Mouse (Mus musculus) liver, embryonic 13.5 days (tissue): ENCODE results near the gene Il9. TPM values are rescaled to one million over a fixed set of nuclear protein-coding genes. Genes with fewer than 3 reads are reported as not detected.

Experiments
- ATAC-seq: fragments of 200-750 bp; cut with Nextera tagmentation; 2 replicates; pipeline ENCODE4 v1.8.0; 2017; ENCODE audit warnings: low read depth, mild to moderate bottlenecking, moderate number of reproducible peaks, moderate library complexity
- DNase-seq: peaks from one replicate; pipeline ENCODE4 v3.0.0; 2022
- H3K27ac ChIP-seq: fragments of 300-500 bp; sonication (generic); 2 replicates; pipeline ENCODE4 v1.5.1; 2015; ENCODE audit warnings: moderate library complexity, mild to moderate bottlenecking, inconsistent platforms
- H3K27me3 ChIP-seq: fragments of 300-500 bp; sonication (generic); 2 replicates; pipeline ENCODE4 v1.6.1; 2015; ENCODE audit warnings: mild to moderate bottlenecking, inconsistent platforms
- H3K36me3 ChIP-seq: fragments of 300-500 bp; sonication (generic); 2 replicates; pipeline ENCODE4 v1.6.1; 2015; ENCODE audit warnings: mild to moderate bottlenecking, inconsistent platforms
- H3K4me1 ChIP-seq: fragments of 300-500 bp; sonication (generic); replicated peaks from 2 replicates; pipeline ENCODE4 v1.6.1; 2015; ENCODE audit warnings: inconsistent platforms
- H3K4me2 ChIP-seq: fragments of 300-500 bp; sonication (generic); 2 replicates; pipeline ENCODE4 v1.6.1; 2015; ENCODE audit warnings: inconsistent platforms, mild to moderate bottlenecking, moderate library complexity
- H3K4me3 ChIP-seq: fragments of 300-500 bp; sonication (generic); replicated peaks from 2 replicates; pipeline ENCODE4 v1.5.1; 2015; ENCODE audit warnings: mild to moderate bottlenecking, inconsistent platforms
- H3K9ac ChIP-seq: fragments of 300-500 bp; sonication (generic); 2 replicates; pipeline ENCODE4 v1.6.1; 2015; ENCODE audit warnings: mild to moderate bottlenecking, inconsistent platforms
- H3K9me3 ChIP-seq: fragments of 300-500 bp; sonication (generic); replicated peaks from 2 replicates; pipeline ENCODE4 v1.6.1; 2016; ENCODE audit warnings: inconsistent platforms
- WGBS: fragments of 180-500 bp; shearing (Covaris S2); methylation state at CpG from one replicate; pipeline ENCODE4 v1.1.7; 2015; ENCODE audit not compliant: insufficient replicate concordance; 5-methylcytosine and 5-hydroxymethylcytosine counted together
- polyA plus RNA-seq: library from polyadenylated mRNA; unstranded; fragments of >200 nt; fragmentation: Nextera tagmentation; extraction: Ambion mirVana; gene quantifications from 2 replicates; pipeline ENCODE4 v1.2.1, GENCODE M21; 2015

Il9 gene
- not detected in 2 replicates for polyA plus RNA-seq

DNA sequence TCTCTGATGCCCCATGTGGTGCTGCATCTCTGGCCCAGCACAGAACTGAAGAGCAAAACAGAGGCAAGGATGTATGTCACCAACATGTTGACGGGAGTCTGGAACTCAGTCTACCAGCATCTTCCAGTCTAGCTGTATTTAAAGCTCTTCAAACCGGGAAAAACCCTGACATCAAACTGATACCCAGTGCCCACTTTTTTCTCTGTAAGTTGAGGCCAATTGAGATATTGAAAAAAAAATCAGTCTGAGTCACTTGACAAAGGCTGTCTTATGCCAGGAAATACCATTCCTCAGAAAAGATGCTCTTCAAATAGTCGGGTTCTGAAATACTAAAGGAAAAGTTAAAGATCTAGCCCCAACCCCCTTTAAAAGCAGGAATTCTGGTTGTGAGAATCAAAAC lies at the start of gene Il9:
Gene Il9, minus strand, starts transcription at position 101 of the 400 bp plus-strand sequence.
- WGBS: 49% methylated on average over 3 of the region's 3 CpGs
- Histone ChIP-seq H3K36me3 (no peaks in the 10 kb centered on the region), H3K4me2 (no peak within 1 kb of the TSS), H3K4me1 (no peaks in the 10 kb centered on the region; the same call in 1 of the 2 replicates), H3K27ac (no peak within 1 kb of the TSS), H3K4me3 (no peak within 1 kb of the TSS), H3K9ac (no peak within 1 kb of the TSS), H3K27me3 (no peaks in the 10 kb centered on the region), H3K9me3 (no peaks in the 10 kb centered on the region)
- ATAC-seq (no peak), DNase-seq (no peak)

DNA sequence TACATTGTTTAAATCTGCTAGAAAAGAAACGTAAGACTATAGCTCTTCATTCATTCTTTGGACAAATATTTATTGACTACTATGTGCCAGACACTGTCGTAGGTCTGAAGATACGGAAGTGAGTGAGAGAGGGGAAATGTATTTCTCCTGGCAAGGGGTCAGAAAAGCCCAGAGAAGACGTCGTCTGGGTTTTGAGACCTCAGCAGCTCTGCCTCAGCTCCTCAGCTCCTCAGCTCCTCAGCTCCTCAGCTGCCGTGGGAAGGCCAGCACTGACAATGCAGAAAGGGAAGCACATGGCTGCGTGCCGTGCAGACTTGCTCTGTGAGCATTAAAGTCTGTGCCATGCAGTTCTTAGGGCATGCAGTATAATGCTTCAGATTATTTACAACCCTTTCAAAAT lies 47.6 kb upstream of the Il9 start:
- 29% methylated on average over 8 of the region's 8 CpGs for WGBS
- ATAC-seq: no peak
- no peak for DNase-seq

DNA sequence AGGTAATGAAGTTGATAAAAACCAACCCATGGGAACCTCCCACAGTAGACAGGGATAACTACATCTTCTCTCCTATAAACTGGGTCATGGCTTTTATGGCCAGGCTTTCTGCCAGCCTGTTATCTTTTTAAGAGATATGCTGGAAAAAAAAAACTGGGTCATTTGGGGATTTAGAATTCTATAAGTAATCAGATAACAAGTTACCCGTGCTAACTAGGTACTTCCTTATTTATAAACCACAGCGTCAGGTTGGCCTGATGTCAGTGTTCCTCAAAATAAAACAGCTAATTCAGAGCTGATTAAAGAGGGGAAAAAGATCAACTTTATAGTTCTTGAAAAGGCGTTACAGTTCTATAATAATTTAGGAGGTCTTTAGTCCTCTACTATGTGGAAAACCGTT lies 47.0 kb upstream of the Il9 start:
- no peak for ATAC-seq
- no peaks in the 10 kb centered on the region for H3K9me3 ChIP-seq
- H3K4me2 ChIP-seq: no peak overlapping the region
- no peak overlapping the region for H3K9ac ChIP-seq
- no peak for DNase-seq
- 31% methylated on average over 4 of the region's 4 CpGs for WGBS
- no peaks in the 10 kb centered on the region for H3K27me3 ChIP-seq
- H3K36me3 ChIP-seq: no peaks in the 10 kb centered on the region
- no peaks in the 10 kb centered on the region for H3K4me1 ChIP-seq
- H3K27ac ChIP-seq: no peak overlapping the region
- no peak overlapping the region for H3K4me3 ChIP-seq

More for the DNA sequence above, 47.6 kb upstream of the Il9 start:
- Histone ChIP-seq H3K4me3 (no peak overlapping the region), H3K4me2 (no peak overlapping the region), H3K9ac (no peak overlapping the region), H3K9me3 (no peaks in the 10 kb centered on the region), H3K27me3 (no peaks in the 10 kb centered on the region), H3K36me3 (no peaks in the 10 kb centered on the region), H3K27ac (no peak overlapping the region), H3K4me1 (no peaks in the 10 kb centered on the region)

DNA sequence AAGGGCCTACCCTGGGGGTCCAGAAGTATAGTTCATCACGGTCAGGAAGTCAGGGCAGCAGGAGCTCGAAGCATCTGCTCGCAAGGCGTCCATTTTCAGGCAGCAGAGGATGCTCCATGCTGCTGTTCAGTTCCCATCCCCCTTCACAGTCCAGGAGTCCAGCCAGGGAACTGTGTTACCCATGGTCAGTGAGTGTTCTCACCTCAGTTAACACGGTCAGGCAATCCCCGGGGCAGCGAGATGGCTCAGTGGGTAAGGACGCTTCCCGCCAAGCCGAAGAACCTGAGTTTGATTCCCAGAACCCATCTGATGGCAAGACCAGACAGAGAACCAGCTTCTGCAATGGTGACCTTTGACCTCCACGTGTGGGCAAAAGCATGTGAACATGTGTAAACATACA lies 46.2 kb upstream of the Il9 start:
- no peaks in the 10 kb centered on the region for H3K36me3 ChIP-seq
- H3K9ac ChIP-seq: no peak overlapping the region
- ATAC-seq (no peak), DNase-seq (no peak)
- no peak overlapping the region for H3K4me3 ChIP-seq
- 80% methylated on average over 11 of the region's 11 CpGs for WGBS
- H3K9me3 ChIP-seq: no peaks in the 10 kb centered on the region
- H3K27ac ChIP-seq: no peak overlapping the region
- no peaks in the 10 kb centered on the region for H3K4me1 ChIP-seq
- no peaks in the 10 kb centered on the region for H3K27me3 ChIP-seq
- no peak overlapping the region for H3K4me2 ChIP-seq

DNA sequence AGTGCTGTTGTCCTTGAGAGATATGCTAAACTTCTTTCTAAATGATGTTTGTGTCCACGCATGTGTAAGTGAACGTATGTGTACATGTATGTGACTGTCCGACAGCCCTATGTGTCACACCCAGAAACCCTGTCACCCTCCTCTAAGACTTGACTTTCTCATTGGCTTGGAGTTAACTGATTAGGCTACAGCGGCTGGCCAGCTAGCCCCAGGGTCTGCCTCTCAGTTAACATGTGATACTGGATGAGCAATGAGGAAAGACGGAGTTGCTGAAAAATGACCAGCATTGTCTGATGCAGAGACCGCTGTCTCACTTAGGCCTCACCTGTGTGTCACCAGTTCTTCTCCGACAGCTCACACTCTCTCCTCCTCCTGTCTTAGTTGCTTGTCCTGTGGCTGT lies 45.8 kb upstream of the Il9 start:
- no peaks in the 10 kb centered on the region for H3K27me3 ChIP-seq
- ATAC-seq (no peak), DNase-seq (no peak)
- H3K27ac ChIP-seq: no peak overlapping the region
- H3K36me3 ChIP-seq: no peaks in the 10 kb centered on the region
- no peaks in the 10 kb centered on the region for H3K9me3 ChIP-seq
- no peak overlapping the region for H3K4me3 ChIP-seq
- H3K4me1 ChIP-seq: peaks cover under 1% of the 10 kb centered on the region; the same call in 1 of the 2 replicates
- H3K9ac ChIP-seq: no peak overlapping the region
- H3K4me2 ChIP-seq: no peak overlapping the region
- WGBS: 79% methylated on average over 7 of the region's 7 CpGs

DNA sequence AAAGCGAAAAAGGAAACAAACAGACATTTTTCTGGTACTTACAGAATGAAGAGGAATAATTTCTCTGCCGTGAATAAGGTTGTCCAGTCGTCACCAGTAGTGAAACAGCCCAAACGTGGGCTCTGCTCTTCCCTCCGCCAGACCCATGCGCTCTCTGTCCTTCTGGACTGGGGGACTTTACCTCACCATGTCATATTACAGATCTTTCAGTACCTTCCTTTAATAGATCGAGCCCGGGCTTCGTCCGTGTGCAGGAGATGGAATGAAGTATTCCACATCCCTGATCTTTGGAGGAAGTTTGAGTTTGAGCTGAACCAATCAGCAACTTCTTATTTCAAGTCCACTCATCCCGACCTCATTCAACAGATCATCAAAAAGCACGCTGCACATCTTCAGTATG lies 44.8 kb upstream of the Il9 start:
- Histone ChIP-seq H3K27me3 (no peaks in the 10 kb centered on the region), H3K36me3 (no peaks in the 10 kb centered on the region), H3K4me2 (no peak overlapping the region), H3K4me1 (peaks cover 8% of the 10 kb centered on the region), H3K27ac (no peak overlapping the region), H3K4me3 (no peak overlapping the region), H3K9me3 (no peaks in the 10 kb centered on the region), H3K9ac (no peak overlapping the region)
- ATAC-seq (no peak), DNase-seq (no peak)
- WGBS: 66% methylated on average over 12 of the region's 12 CpGs

DNA sequence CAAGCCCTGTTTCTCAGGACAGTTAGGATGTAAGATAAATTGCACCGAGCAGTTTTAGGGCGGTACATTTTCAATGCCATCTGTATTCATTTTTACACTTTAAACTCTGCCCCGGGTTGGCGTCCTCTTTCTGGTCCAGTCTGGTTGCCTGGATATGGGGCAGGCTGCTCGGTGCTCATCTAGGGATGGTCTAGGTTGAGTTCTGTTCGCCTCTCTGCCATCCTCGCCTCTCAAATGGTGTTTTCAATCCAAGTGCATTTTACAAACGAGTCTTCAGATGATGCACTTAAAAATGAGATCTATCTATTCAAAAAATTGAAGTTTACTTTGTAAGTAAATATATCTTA lies 40.7 kb upstream of the Il9 start:
- Histone ChIP-seq H3K9me3 (no peaks in the 10 kb centered on the region), H3K4me3 (peak overlapping the region; percentile 65), H3K27me3 (no peaks in the 10 kb centered on the region), H3K27ac (no peak overlapping the region), H3K9ac (peak overlapping the region; percentile 62), H3K4me1 (peaks cover 8% of the 10 kb centered on the region), H3K4me2 (peak overlapping the region; percentile 87), H3K36me3 (no peaks in the 10 kb centered on the region)
- DNase-seq: no peak
- WGBS: 5% methylated on average over 8 of the region's 8 CpGs
- ATAC-seq: no peak

DNA sequence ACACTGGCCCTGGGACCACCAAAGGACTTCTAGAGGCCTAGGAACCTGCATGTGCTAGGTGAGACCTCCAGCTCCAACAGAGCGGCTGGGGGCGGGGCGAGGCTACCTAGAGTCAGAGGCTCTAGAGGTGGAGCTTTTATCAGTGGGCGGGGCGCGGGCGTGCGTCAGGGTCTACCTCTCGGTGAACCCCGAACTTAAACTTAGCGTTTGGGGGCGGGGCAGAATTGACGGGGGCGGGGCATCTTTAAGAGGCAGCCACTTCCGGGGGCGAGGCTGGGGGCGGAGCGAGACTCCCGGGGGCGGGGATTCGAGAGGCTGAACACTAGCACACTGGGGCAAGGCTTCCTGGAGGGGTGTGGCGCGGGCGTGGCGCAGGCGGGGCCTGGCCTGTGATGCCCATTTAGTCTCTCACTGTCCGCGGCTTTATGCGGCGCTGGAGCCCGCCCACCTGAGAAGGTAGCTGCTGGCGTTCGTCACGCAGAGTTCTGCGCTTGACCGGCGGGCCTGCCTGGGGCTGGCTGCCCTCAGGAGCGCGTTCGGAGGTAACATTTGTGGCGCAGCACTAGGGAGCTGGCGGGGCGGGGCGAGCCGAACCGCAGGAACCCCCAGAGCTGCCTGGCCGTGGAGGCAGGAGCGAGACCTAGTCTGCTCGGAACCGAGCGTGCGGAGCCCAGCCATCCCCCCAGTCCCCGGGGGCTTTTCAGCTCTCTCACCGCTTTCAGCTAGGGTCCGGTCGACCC lies 40.2 kb upstream of the Il9 start, which contains the start of gene Fbxl21:
Gene Fbxl21, plus strand, starts transcription at position 392 of the 740 bp plus-strand sequence.
- no peaks in the 10 kb centered on the region for H3K36me3 ChIP-seq
- H3K4me3 ChIP-seq: peak within 1 kb of the TSS; percentile 65
- under 1% methylated on average over 55 of the region's 56 CpGs for WGBS

DNA sequence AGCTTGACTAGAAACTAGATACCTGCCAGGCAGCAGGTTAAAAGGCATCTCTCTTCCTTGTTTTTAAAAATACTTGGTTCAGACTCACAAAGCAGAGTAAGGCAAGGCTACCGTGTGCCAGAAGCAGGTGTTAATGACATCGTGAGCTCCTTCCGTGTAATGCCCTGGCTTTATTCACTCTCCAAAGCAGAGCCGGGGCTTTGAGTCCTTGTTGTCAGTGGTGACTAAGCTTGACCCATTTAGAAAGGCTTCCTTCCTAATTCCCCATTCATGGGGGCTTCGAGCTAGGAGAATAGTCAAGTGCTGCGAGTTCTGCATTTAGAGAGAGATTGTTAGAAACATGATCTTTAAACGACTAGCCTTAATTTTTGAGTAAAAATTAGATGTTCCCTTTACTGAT lies 34.8 kb upstream of the Il9 start:
- Histone ChIP-seq H3K4me2 (no peak overlapping the region), H3K9ac (no peak overlapping the region), H3K9me3 (no peaks in the 10 kb centered on the region), H3K36me3 (no peaks in the 10 kb centered on the region), H3K4me1 (no peaks in the 10 kb centered on the region), H3K4me3 (no peak overlapping the region), H3K27me3 (no peaks in the 10 kb centered on the region), H3K27ac (no peak overlapping the region)
- no peak for DNase-seq
- no peak for ATAC-seq
- WGBS: 47% methylated on average over 7 of the region's 7 CpGs

More for the DNA sequence above, 40.2 kb upstream of the Il9 start, which contains the start of gene Fbxl21:
- Histone ChIP-seq H3K4me2 (peak within 1 kb of the TSS; percentile 87), H3K27ac (no peak within 1 kb of the TSS), H3K9ac (peak within 1 kb of the TSS; percentile 62), H3K4me1 (peaks cover 8% of the 10 kb centered on the region), H3K9me3 (no peaks in the 10 kb centered on the region), H3K27me3 (no peaks in the 10 kb centered on the region)
- ATAC-seq (peak; percentile 97), DNase-seq (peak; percentile 88)

DNA sequence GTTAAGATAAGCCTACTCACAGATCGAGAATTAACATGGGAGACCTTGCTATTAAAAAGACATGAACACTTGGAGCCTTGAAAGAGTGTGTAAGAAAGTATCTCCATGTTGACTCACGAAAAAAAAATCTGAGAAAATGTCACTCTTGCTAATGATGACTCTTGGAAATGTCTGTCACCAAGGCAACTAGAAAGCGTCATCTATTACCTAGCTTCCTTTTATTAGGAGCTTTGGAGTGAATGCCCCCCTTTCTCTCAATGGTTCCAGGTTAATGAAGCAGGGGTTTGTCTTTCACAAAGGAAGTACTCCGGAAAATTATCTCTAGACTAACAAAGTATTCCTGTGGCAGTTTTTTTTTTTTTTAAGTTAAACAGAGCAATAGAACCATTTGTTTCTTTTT lies 34.3 kb upstream of the Il9 start:
- no peak overlapping the region for H3K4me3 ChIP-seq
- no peak for ATAC-seq
- H3K36me3 ChIP-seq: no peaks in the 10 kb centered on the region
- H3K27me3 ChIP-seq: no peaks in the 10 kb centered on the region
- no peak for DNase-seq
- H3K9ac ChIP-seq: no peak overlapping the region
- H3K9me3 ChIP-seq: no peaks in the 10 kb centered on the region
- WGBS: 53% methylated on average over 4 of the region's 4 CpGs
- H3K27ac ChIP-seq: no peak overlapping the region
- H3K4me2 ChIP-seq: no peak overlapping the region
- no peaks in the 10 kb centered on the region for H3K4me1 ChIP-seq

DNA sequence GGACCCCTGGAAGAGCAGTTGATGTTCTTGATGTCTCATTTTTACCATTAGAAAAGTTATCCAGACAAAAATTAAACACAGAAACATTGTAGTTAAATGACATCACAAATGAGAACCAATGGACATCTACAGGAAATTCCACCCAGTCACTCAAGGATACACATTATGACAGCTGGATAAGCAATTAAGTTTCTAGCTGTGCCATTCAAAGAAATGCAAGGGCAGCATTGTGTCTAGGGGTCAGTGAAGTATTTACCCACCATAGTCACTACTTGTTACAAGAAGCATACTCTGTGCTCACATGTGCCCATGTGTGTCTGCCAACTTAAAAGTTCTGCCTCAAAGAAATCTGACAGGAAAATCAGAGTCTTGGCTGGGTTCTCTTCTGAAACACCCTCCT lies 31.5 kb upstream of the Il9 start:
- Histone ChIP-seq H3K9ac (no peak overlapping the region), H3K4me1 (no peaks in the 10 kb centered on the region), H3K27me3 (no peaks in the 10 kb centered on the region), H3K4me2 (no peak overlapping the region), H3K4me3 (no peak overlapping the region), H3K27ac (no peak overlapping the region), H3K36me3 (no peaks in the 10 kb centered on the region), H3K9me3 (no peaks in the 10 kb centered on the region)
- DNase-seq: no peak
- no peak for ATAC-seq

DNA sequence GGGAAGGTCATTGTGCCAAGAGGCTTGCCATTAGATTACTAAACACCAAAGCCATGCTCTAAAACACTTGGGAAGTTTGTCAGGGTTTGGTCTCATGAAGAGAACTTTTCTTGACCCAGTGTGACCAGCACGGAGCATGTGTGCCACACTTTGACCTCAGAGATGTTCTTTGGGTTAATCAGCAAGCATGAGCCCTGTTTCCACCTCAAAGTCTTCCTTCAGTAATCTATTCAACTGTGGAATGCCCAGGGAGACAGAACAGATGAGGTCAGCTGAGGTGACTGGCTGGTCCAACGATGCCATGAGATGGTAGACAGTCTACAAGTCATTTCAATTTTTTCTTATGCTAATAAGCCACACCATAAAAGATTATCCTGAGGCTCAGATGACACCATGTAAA lies 27.8 kb upstream of the Il9 start:
- no peak for DNase-seq
- Histone ChIP-seq H3K36me3 (no peaks in the 10 kb centered on the region), H3K4me1 (no peaks in the 10 kb centered on the region), H3K9ac (no peak overlapping the region), H3K9me3 (0 out of 2 replicates have a peak, but pooled peaks cover 4% of the 10 kb centered on the region), H3K4me3 (no peak overlapping the region), H3K27me3 (no peaks in the 10 kb centered on the region), H3K27ac (no peak overlapping the region), H3K4me2 (no peak overlapping the region)
- ATAC-seq: no peak
- WGBS: 63% methylated on average over 2 of the region's 2 CpGs
